Mouse (Mus musculus) ES-E14 (cell line): ENCODE measurements around the gene Inka1. TPM values are rescaled to one million over a fixed set of nuclear protein-coding genes. Genes with fewer than 3 reads are reported as not detected.

ENCODE experiments used
- DNase-seq: peaks from one replicate; pipeline ENCODE4 v3.0.0-alpha.2; 2013; ENCODE audit warnings: low read depth, low spot score
- H3K27ac ChIP-seq: 2 replicates; pipeline ENCODE4 v1.5.1; 2012; ENCODE audit warnings: low read depth, mild to moderate bottlenecking, low read length, moderate library complexity, mixed read lengths; ENCODE audit not compliant: poor library complexity, insufficient read depth, severe bottlenecking
- H3K36me3 ChIP-seq: 2 replicates; pipeline ENCODE4 v1.6.1; 2012; ENCODE audit warnings: mild to moderate bottlenecking, low read length, moderate library complexity, mixed read lengths; ENCODE audit not compliant: control insufficient read depth, poor library complexity, insufficient read depth, severe bottlenecking
- H3K4me1 ChIP-seq, 2 experiments: fragments of 150-350 bp in 1 of 2; sonication (generic) in 1 of 2; 2 replicates each; pipeline ENCODE4 v1.6.1; 2012; ENCODE audit warnings: low read length in 2 of 2, mild to moderate bottlenecking in 1 of 2, mixed read lengths in 1 of 2; ENCODE audit not compliant: control insufficient read depth in 2 of 2, insufficient read depth in 2 of 2, poor library complexity in 1 of 2
- H3K4me3 ChIP-seq, 2 experiments: fragments of 150-350 bp in 1 of 2; sonication (generic) in 1 of 2; 2 replicates each; pipeline ENCODE4 v1.5.1; 2012; ENCODE audit warnings: low read length in 2 of 2, low read depth in 1 of 2, mild to moderate bottlenecking in 1 of 2, mixed read lengths in 1 of 2; ENCODE audit not compliant: insufficient read depth in 1 of 2, poor library complexity in 1 of 2, severe bottlenecking in 1 of 2
- H3K9ac ChIP-seq: 2 replicates; pipeline ENCODE4 v1.6.1; 2012; ENCODE audit warnings: low read depth, mild to moderate bottlenecking, low read length, mixed read lengths; ENCODE audit not compliant: poor library complexity, insufficient read depth, severe bottlenecking
- H3K9me3 ChIP-seq: fragments of 150-350 bp; sonication (generic); 2 replicates; pipeline ENCODE4 v1.6.1; 2012; ENCODE audit warnings: low read depth, mild to moderate bottlenecking, low read length; ENCODE audit not compliant: control insufficient read depth, insufficient read depth
- CHD2 ChIP-seq: IDR thresholded peaks from 2 replicates; pipeline ENCODE4 v1.6.1; 2014; ENCODE audit warnings: mild to moderate bottlenecking, low read depth, low read length, inconsistent platforms
- HCFC1 ChIP-seq: IDR thresholded peaks from 2 replicates; pipeline ENCODE4 v1.6.1; 2012; ENCODE audit warnings: low read length, inconsistent platforms, borderline replicate concordance; ENCODE audit not compliant: insufficient read depth
- MAFK ChIP-seq: IDR thresholded peaks from 2 replicates; pipeline ENCODE4 v1.6.1; 2014; ENCODE audit warnings: mild to moderate bottlenecking, low read depth, low read length, inconsistent platforms; ENCODE audit not compliant: insufficient read depth
- ZC3H11A ChIP-seq: IDR thresholded peaks from 2 replicates; pipeline ENCODE4 v1.6.1; 2012; ENCODE audit warnings: low read depth, mild to moderate bottlenecking, inconsistent platforms, low read length, borderline replicate concordance
- ZNF384 ChIP-seq: IDR thresholded peaks from 2 replicates; pipeline ENCODE4 v1.6.1; 2012; ENCODE audit warnings: low read depth, low read length, inconsistent platforms
- in situ Hi-C, 2 experiments: fragments of 600-800 bp; cut with MboI; formaldehyde crosslinking; loops; one replicate each; pipeline ENCODE4 v1.15.1; 2025; ENCODE audit warnings: low sequenced_read_pairs in 2 of 2, inconsistent platforms in 1 of 2; ENCODE audit not compliant: unreplicated experiment in 2 of 2
- total RNA-seq: library from RNA; depleted of rRNA; stranded (reverse); fragments of 300-350 nt; gene quantifications from 2 replicates; pipeline ENCODE4 v1.2.3, GENCODE M21; 2012

The Inka1 gene
- total RNA-seq, 1 experiment = 6.1 TPM

GRCm38 (mm10) chr9:107974491-107975171 lies 11.0 kb downstream of the Inka1 start:
- Histone ChIP-seq H3K9me3 (no peaks in the 10 kb centered on the region), H3K9ac (no peak overlapping the region), H3K4me3 (no peak overlapping the region), H3K27ac (no peak overlapping the region), H3K4me1 (peaks cover 0 to 8% of the 10 kb centered on the region in 2 experiments; a peak in 1 of 4 replicates), H3K36me3 (peaks cover 19% of the 10 kb centered on the region)
- DNase-seq = no peak
- TF ChIP-seq CHD2 (no peak), MAFK (no peak), ZC3H11A (no peak), HCFC1 (no peak), ZNF384 (no peak)
- in situ Hi-C loops = no loop called here

GRCm38 (mm10) chr9:107971690-107972541 lies 13.8 kb downstream of the Inka1 start:
- H3K36me3 ChIP-seq = peaks cover 28% of the 10 kb centered on the region
- H3K4me3 ChIP-seq = no peak overlapping the region
- no peak overlapping the region for H3K9ac ChIP-seq
- in situ Hi-C loops = no loop called here
- TF ChIP-seq HCFC1 = no peak
- TF ChIP-seq ZC3H11A = no peak
- no peak for TF ChIP-seq MAFK
- no peak for TF ChIP-seq CHD2
- TF ChIP-seq ZNF384 = no peak
- H3K4me1 ChIP-seq = peaks cover 0 to 8% of the 10 kb centered on the region in 2 experiments; a peak in 1 of 4 replicates
- no peaks in the 10 kb centered on the region for H3K9me3 ChIP-seq
- peak; percentile 58 for DNase-seq
- H3K27ac ChIP-seq = no peak overlapping the region

- in situ Hi-C loops = no loop called here
- TF ChIP-seq ZNF384 (no peak), HCFC1 (no peak), ZC3H11A (no peak), CHD2 (no peak)
- DNase-seq = no peak
- no peak overlapping the region for H3K4me3 ChIP-seq
- H3K4me1 ChIP-seq = peaks cover 0 to 8% of the 10 kb centered on the region in 2 experiments; a peak in 1 of 4 replicates
- no peak overlapping the region for H3K9ac ChIP-seq
- H3K9me3 ChIP-seq = no peaks in the 10 kb centered on the region
- H3K27ac ChIP-seq = no peak overlapping the region
- peaks cover 29% of the 10 kb centered on the region for H3K36me3 ChIP-seq
Measured at GRCm38 (mm10) chr9:107970311-107970710, 15.4 kb downstream of the Inka1 start.

- peaks cover 41% of the 10 kb centered on the region for H3K36me3 ChIP-seq
- H3K4me1 ChIP-seq = peaks cover 0 to 8% of the 10 kb centered on the region in 2 experiments; a peak in 2 of 4 replicates
- no peaks in the 10 kb centered on the region for H3K9me3 ChIP-seq
- in situ Hi-C loops = no loop called here
- no peak for DNase-seq
- H3K9ac ChIP-seq = no peak overlapping the region
- H3K27ac ChIP-seq = no peak overlapping the region
- TF ChIP-seq HCFC1 (no peak), ZNF384 (no peak), ZC3H11A (no peak), MAFK (no peak), CHD2 (no peak)
- H3K4me3 ChIP-seq = no peak overlapping the region
Measured at GRCm38 (mm10) chr9:107968531-107968930, 17.1 kb downstream of the Inka1 start.
